Mouse (Mus musculus) cerebellum, adult 2 months (tissue): ENCODE results near the gene Cdrt4.

ENCODE experiments used
- CTCF ChIP-seq: fragments of 200-500 bp; IDR thresholded peaks from 2 replicates; pipeline ENCODE4 v1.5.1; 2011; ENCODE audit warnings: low read depth, mild to moderate bottlenecking, control low read depth, low read length, moderate library complexity, borderline replicate concordance; ENCODE audit not compliant: insufficient read depth
- POLR2A ChIP-seq: fragments of 200-500 bp; IDR thresholded peaks from 2 replicates; pipeline ENCODE4 v1.6.1; 2011; ENCODE audit warnings: low read length, control low read depth, borderline replicate concordance; ENCODE audit not compliant: insufficient read depth

GRCm38 (mm10) chr11:63008004-63008403 is 57.0 kb downstream of the Cdrt4 start:
- no peak for TF ChIP-seq CTCF
- no peak for TF ChIP-seq POLR2A
